Mouse (Mus musculus): ENCODE results near the gene Fnbp1. TPM values are rescaled to one million over a fixed set of nuclear protein-coding genes. Genes with fewer than 3 reads are reported as not detected.
A peak's percentile ranks its signal among the peaks of the same experiment; 100 is the strongest.

Fnbp1 gene
- polyA plus RNA-seq, 1 experiment from 2014 or later = 16.3 TPM

GRCm38 (mm10) chr2:31025458-31025857 lies 116.3 kb downstream of the Fnbp1 start:
- no peak overlapping the region for H3K27ac ChIP-seq
- ATAC-seq (ENCODE audit: low FRiP score) = no peak
- no peak overlapping the region for H3K9ac ChIP-seq
- H3K4me1 ChIP-seq = no peaks in the 10 kb centered on the region
- H3K4me2 ChIP-seq = no peak overlapping the region
- H3K36me3 ChIP-seq (replicated peaks) = peaks cover 32% of the 10 kb centered on the region
- H3K27me3 ChIP-seq = no peaks in the 10 kb centered on the region
- 98% methylated on average over 3 of the region's 3 CpGs for WGBS
- no peaks in the 10 kb centered on the region for H3K9me3 ChIP-seq
- H3K4me3 ChIP-seq (replicated peaks) = no peak overlapping the region

GRCm38 (mm10) chr2:31024618-31025370 lies 117.0 kb downstream of the Fnbp1 start:
- Histone ChIP-seq H3K9ac (no peak overlapping the region), H3K27me3 (no peaks in the 10 kb centered on the region), H3K4me1 (no peaks in the 10 kb centered on the region), H3K9me3 (no peaks in the 10 kb centered on the region), H3K4me2 (no peak overlapping the region), H3K4me3 (replicated peaks) (no peak overlapping the region), H3K36me3 (replicated peaks) (peaks cover 38% of the 10 kb centered on the region), H3K27ac (no peak overlapping the region)
- no peak for ATAC-seq (ENCODE audit: low FRiP score)
- 30% methylated on average over 5 of the region's 5 CpGs for WGBS

- H3K4me2 ChIP-seq = no peak overlapping the region
- no peak overlapping the region for H3K27ac ChIP-seq
- H3K9ac ChIP-seq = no peak overlapping the region
- H3K4me3 ChIP-seq (replicated peaks) = no peak overlapping the region
- 83% methylated on average over 5 of the region's 5 CpGs for WGBS
- no peaks in the 10 kb centered on the region for H3K4me1 ChIP-seq
- no peaks in the 10 kb centered on the region for H3K9me3 ChIP-seq
- peaks cover 42% of the 10 kb centered on the region for H3K36me3 ChIP-seq (replicated peaks)
- no peak for ATAC-seq (ENCODE audit: low FRiP score)
- H3K27me3 ChIP-seq = no peaks in the 10 kb centered on the region
Measured at GRCm38 (mm10) chr2:31023940-31024339, 117.9 kb downstream of the Fnbp1 start.

GRCm38 (mm10) chr2:31020202-31020601 lies 121.6 kb downstream of the Fnbp1 start:
- no peak overlapping the region for H3K4me3 ChIP-seq (replicated peaks)
- H3K4me1 ChIP-seq = no peaks in the 10 kb centered on the region
- peaks cover 56% of the 10 kb centered on the region for H3K36me3 ChIP-seq (replicated peaks)
- 98% methylated on average over 2 of the region's 2 CpGs for WGBS
- no peak overlapping the region for H3K9ac ChIP-seq
- no peaks in the 10 kb centered on the region for H3K27me3 ChIP-seq
- no peak overlapping the region for H3K4me2 ChIP-seq
- no peak for ATAC-seq (ENCODE audit: low FRiP score)
- H3K27ac ChIP-seq = no peak overlapping the region
- H3K9me3 ChIP-seq = no peaks in the 10 kb centered on the region

- H3K4me2 ChIP-seq = no peak overlapping the region
- WGBS = 88% methylated on average over 8 of the region's 8 CpGs
- H3K27me3 ChIP-seq = no peaks in the 10 kb centered on the region
- no peak for ATAC-seq (ENCODE audit: low FRiP score)
- no peak overlapping the region for H3K4me3 ChIP-seq (replicated peaks)
- no peak overlapping the region for H3K9ac ChIP-seq
- no peaks in the 10 kb centered on the region for H3K4me1 ChIP-seq
- H3K36me3 ChIP-seq (replicated peaks) = peaks cover 56% of the 10 kb centered on the region
- H3K27ac ChIP-seq = no peak overlapping the region
- H3K9me3 ChIP-seq = no peaks in the 10 kb centered on the region
Measured at GRCm38 (mm10) chr2:31019011-31019410, 122.8 kb downstream of the Fnbp1 start.

GRCm38 (mm10) chr2:31018519-31018918 lies 123.3 kb downstream of the Fnbp1 start:
- H3K36me3 ChIP-seq (replicated peaks) = peaks cover 57% of the 10 kb centered on the region
- no peaks in the 10 kb centered on the region for H3K4me1 ChIP-seq
- no peak overlapping the region for H3K4me3 ChIP-seq (replicated peaks)
- no peak overlapping the region for H3K27ac ChIP-seq
- no peak overlapping the region for H3K4me2 ChIP-seq
- no peak for ATAC-seq (ENCODE audit: low FRiP score)
- 92% methylated on average over 8 of the region's 8 CpGs for WGBS
- no peaks in the 10 kb centered on the region for H3K27me3 ChIP-seq
- no peaks in the 10 kb centered on the region for H3K9me3 ChIP-seq
- no peak overlapping the region for H3K9ac ChIP-seq

- Histone ChIP-seq H3K4me2 (no peak overlapping the region), H3K9ac (no peak overlapping the region), H3K4me1 (no peaks in the 10 kb centered on the region), H3K9me3 (no peaks in the 10 kb centered on the region), H3K4me3 (replicated peaks) (no peak overlapping the region), H3K27ac (no peak overlapping the region), H3K36me3 (replicated peaks) (peaks cover 61% of the 10 kb centered on the region), H3K27me3 (no peaks in the 10 kb centered on the region)
- no peak for ATAC-seq (ENCODE audit: low FRiP score)
- WGBS = 92% methylated on average over 18 of the region's 18 CpGs
Measured at GRCm38 (mm10) chr2:31017625-31018317, 124.0 kb downstream of the Fnbp1 start.

GRCm38 (mm10) chr2:31013371-31014120 lies 128.3 kb downstream of the Fnbp1 start:
- H3K9ac ChIP-seq = no peak overlapping the region
- no peaks in the 10 kb centered on the region for H3K4me1 ChIP-seq
- 76% methylated on average over 14 of the region's 14 CpGs for WGBS
- no peak overlapping the region for H3K4me2 ChIP-seq
- peaks cover 45% of the 10 kb centered on the region for H3K36me3 ChIP-seq (replicated peaks)
- no peaks in the 10 kb centered on the region for H3K27me3 ChIP-seq
- no peaks in the 10 kb centered on the region for H3K9me3 ChIP-seq
- H3K4me3 ChIP-seq (replicated peaks) = no peak overlapping the region
- H3K27ac ChIP-seq = no peak overlapping the region
- ATAC-seq (ENCODE audit: low FRiP score) = no peak

GRCm38 (mm10) chr2:31007208-31007607 lies 134.6 kb downstream of the Fnbp1 start:
- 93% methylated on average over 5 of the region's 5 CpGs for WGBS
- Histone ChIP-seq H3K27me3 (no peaks in the 10 kb centered on the region), H3K9me3 (no peaks in the 10 kb centered on the region), H3K9ac (no peak overlapping the region), H3K27ac (0 out of 2 replicates have a peak overlapping the region, but pooled peaks have one; percentile 25), H3K36me3 (replicated peaks) (peaks cover 53% of the 10 kb centered on the region), H3K4me1 (no peaks in the 10 kb centered on the region), H3K4me3 (replicated peaks) (no peak overlapping the region), H3K4me2 (no peak overlapping the region)
- no peak for ATAC-seq (ENCODE audit: low FRiP score)

- Histone ChIP-seq H3K36me3 (replicated peaks) (peaks cover 50% of the 10 kb centered on the region), H3K4me3 (replicated peaks) (no peak overlapping the region), H3K4me2 (no peak overlapping the region), H3K27me3 (no peaks in the 10 kb centered on the region), H3K27ac (no peak overlapping the region), H3K9me3 (no peaks in the 10 kb centered on the region), H3K4me1 (no peaks in the 10 kb centered on the region), H3K9ac (no peak overlapping the region)
- 94% methylated on average over 5 of the region's 5 CpGs for WGBS
- ATAC-seq (ENCODE audit: low FRiP score) = no peak
Measured at GRCm38 (mm10) chr2:31006434-31006833, 135.4 kb downstream of the Fnbp1 start.

- Histone ChIP-seq H3K27ac (no peak overlapping the region), H3K4me1 (no peaks in the 10 kb centered on the region), H3K36me3 (replicated peaks) (peaks cover 40% of the 10 kb centered on the region), H3K4me3 (replicated peaks) (no peak overlapping the region), H3K9ac (no peak overlapping the region), H3K9me3 (no peaks in the 10 kb centered on the region), H3K4me2 (no peak overlapping the region), H3K27me3 (no peaks in the 10 kb centered on the region)
- ATAC-seq (ENCODE audit: low FRiP score) = no peak
- 77% methylated on average over 2 of the region's 2 CpGs for WGBS
Measured at GRCm38 (mm10) chr2:31005453-31005852, 136.4 kb downstream of the Fnbp1 start.

- no peaks in the 10 kb centered on the region for H3K9me3 ChIP-seq
- peaks cover 37% of the 10 kb centered on the region for H3K36me3 ChIP-seq (replicated peaks)
- no peaks in the 10 kb centered on the region for H3K27me3 ChIP-seq
- no peak overlapping the region for H3K9ac ChIP-seq
- H3K4me2 ChIP-seq = no peak overlapping the region
- H3K4me1 ChIP-seq = no peaks in the 10 kb centered on the region
- 97% methylated on average over 10 of the region's 10 CpGs for WGBS
- no peak overlapping the region for H3K27ac ChIP-seq
- H3K4me3 ChIP-seq (replicated peaks) = no peak overlapping the region
- no peak for ATAC-seq (ENCODE audit: low FRiP score)
Measured at GRCm38 (mm10) chr2:31002857-31003256, 139.0 kb downstream of the Fnbp1 start.

All from forebrain, embryonic 12.5 days (tissue).